Mouse (Mus musculus): Measurements from ENCODE around the gene Plcl2. TPM values are rescaled to one million over a fixed set of nuclear protein-coding genes. Genes with fewer than 3 reads are reported as not detected.

Plcl2 gene
- polyA plus RNA-seq, 1 experiment from 2014 or later: 5.6 TPM

DNA sequence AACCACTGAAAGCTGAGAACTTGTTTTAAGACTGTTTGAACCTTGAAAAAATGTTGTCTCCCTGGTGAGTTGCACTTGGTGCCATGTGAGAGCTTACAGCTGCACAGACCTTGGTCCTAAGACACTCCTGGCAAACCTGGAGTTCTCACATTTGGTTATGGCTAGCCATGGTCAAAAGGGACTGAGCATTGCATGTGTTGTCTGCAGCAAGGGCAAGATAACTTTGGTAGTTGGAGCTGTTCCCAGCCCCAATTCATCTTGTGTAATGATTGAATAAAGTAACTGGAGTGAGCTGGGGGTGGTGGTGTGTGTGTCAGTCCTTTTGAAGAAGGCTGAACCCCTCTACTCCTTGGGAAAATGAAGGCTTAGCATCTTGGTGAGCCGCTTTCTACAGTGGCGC lies 215.2 kb downstream of the Plcl2 start:
- 83% methylated on average over 2 of the region's 2 CpGs for WGBS
- Histone ChIP-seq H3K36me3 (ENCODE audit: control insufficient read depth, insufficient read depth, low read length) (no peaks in the 10 kb centered on the region), H3K9me3 (ENCODE audit: control insufficient read depth, low read length) (no peaks in the 10 kb centered on the region), H3K9ac (ENCODE audit: low read depth, low read length) (no peak overlapping the region), H3K4me3 (ENCODE audit: low read length) (no peak overlapping the region), H3K4me1 (ENCODE audit: control insufficient read depth, insufficient read depth, low read length) (no peaks in the 10 kb centered on the region), H3K4me2 (replicated peaks; ENCODE audit: low read depth, low read length) (no peak overlapping the region), H3K27me3 (ENCODE audit: control insufficient read depth, insufficient read depth, low read length) (no peaks in the 10 kb centered on the region), H3K27ac (ENCODE audit: low read depth, low read length) (no peak overlapping the region)
- ATAC-seq (ENCODE audit: low FRiP score, low TSS enrichment): no peak

DNA sequence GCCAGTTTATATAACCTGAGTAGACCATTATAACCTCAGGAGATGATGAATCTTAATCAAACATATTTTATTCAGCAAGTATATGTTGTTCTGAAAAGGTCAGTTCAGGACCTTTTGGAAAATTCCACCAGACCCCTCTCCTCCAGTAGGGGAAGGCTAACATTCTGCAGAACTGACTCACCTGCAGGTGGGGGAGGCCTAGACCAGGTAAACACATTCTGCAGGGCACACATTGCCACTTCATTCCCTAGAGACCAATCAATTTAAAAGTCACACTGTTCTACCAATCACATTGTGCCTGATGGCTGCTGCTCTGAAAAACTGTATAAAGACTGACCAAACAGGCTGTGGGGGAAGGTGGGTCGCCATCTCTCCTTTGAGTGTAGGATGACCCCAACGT lies 217.1 kb downstream of the Plcl2 start:
- H3K27me3 ChIP-seq (ENCODE audit: control insufficient read depth, insufficient read depth, low read length): no peaks in the 10 kb centered on the region
- H3K4me2 ChIP-seq (replicated peaks; ENCODE audit: low read depth, low read length): no peak overlapping the region
- H3K27ac ChIP-seq (ENCODE audit: low read depth, low read length): no peak overlapping the region
- H3K9ac ChIP-seq (ENCODE audit: low read depth, low read length): no peak overlapping the region
- no peak overlapping the region for H3K4me3 ChIP-seq (ENCODE audit: low read length)
- H3K9me3 ChIP-seq (ENCODE audit: control insufficient read depth, low read length): no peaks in the 10 kb centered on the region
- WGBS: 81% methylated on average over 2 of the region's 2 CpGs
- no peak for ATAC-seq (ENCODE audit: low FRiP score, low TSS enrichment)
- H3K36me3 ChIP-seq (ENCODE audit: control insufficient read depth, insufficient read depth, low read length): no peaks in the 10 kb centered on the region
- no peaks in the 10 kb centered on the region for H3K4me1 ChIP-seq (ENCODE audit: control insufficient read depth, insufficient read depth, low read length)

DNA sequence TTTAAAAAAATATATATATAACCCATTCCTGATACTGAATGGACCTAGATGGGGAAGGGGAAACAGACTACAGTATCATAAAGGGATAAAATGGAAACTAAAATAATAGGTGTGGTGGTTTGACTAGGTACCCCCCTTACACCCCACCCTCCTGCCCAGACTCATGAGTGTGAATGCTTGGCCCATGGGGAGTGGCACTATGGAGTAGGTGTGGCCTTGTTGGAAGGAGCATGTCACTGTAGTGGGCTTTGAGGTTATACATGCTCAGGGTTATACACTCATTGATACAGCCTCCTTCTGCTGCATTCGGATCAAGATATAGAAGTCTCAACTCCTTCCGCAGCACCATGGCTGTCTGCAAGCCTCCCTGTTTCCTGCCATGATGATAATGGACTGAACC lies 219.8 kb downstream of the Plcl2 start:
- 98% methylated on average over 2 of the region's 2 CpGs for WGBS
- Histone ChIP-seq H3K4me1 (ENCODE audit: control insufficient read depth, insufficient read depth, low read length) (no peaks in the 10 kb centered on the region), H3K9ac (ENCODE audit: low read depth, low read length) (no peak overlapping the region), H3K27me3 (ENCODE audit: control insufficient read depth, insufficient read depth, low read length) (no peaks in the 10 kb centered on the region), H3K4me3 (ENCODE audit: low read length) (no peak overlapping the region), H3K36me3 (ENCODE audit: control insufficient read depth, insufficient read depth, low read length) (no peaks in the 10 kb centered on the region), H3K4me2 (replicated peaks; ENCODE audit: low read depth, low read length) (no peak overlapping the region), H3K9me3 (ENCODE audit: control insufficient read depth, low read length) (no peaks in the 10 kb centered on the region), H3K27ac (ENCODE audit: low read depth, low read length) (no peak overlapping the region)
- no peak for ATAC-seq (ENCODE audit: low FRiP score, low TSS enrichment)

DNA sequence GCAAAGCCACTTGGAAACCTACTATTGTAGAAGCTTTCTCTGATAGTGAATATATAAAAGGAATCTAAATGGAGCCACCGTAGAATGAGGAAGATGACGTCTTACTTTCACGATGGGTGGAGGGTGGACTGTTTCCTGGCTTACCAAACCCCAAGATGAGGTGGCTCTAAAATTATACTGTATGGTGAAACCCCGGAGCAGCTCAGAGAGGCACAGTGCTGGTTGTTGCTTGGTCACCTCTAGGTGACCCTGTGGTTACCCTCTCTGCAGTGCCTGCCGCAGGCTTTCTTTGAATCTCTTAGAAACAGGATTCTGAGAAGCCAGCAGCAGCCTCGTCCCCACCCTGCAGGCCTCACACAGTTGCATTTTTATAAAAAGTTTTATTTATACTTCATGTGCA lies 220.4 kb downstream of the Plcl2 start:
- Histone ChIP-seq H3K27me3 (ENCODE audit: control insufficient read depth, insufficient read depth, low read length) (no peaks in the 10 kb centered on the region), H3K9ac (ENCODE audit: low read depth, low read length) (no peak overlapping the region), H3K4me2 (replicated peaks; ENCODE audit: low read depth, low read length) (no peak overlapping the region), H3K36me3 (ENCODE audit: control insufficient read depth, insufficient read depth, low read length) (no peaks in the 10 kb centered on the region), H3K27ac (ENCODE audit: low read depth, low read length) (no peak overlapping the region), H3K4me3 (ENCODE audit: low read length) (no peak overlapping the region), H3K9me3 (ENCODE audit: control insufficient read depth, low read length) (no peaks in the 10 kb centered on the region), H3K4me1 (ENCODE audit: control insufficient read depth, insufficient read depth, low read length) (no peaks in the 10 kb centered on the region)
- 89% methylated on average over 6 of the region's 6 CpGs for WGBS
- no peak for ATAC-seq (ENCODE audit: low FRiP score, low TSS enrichment)

DNA sequence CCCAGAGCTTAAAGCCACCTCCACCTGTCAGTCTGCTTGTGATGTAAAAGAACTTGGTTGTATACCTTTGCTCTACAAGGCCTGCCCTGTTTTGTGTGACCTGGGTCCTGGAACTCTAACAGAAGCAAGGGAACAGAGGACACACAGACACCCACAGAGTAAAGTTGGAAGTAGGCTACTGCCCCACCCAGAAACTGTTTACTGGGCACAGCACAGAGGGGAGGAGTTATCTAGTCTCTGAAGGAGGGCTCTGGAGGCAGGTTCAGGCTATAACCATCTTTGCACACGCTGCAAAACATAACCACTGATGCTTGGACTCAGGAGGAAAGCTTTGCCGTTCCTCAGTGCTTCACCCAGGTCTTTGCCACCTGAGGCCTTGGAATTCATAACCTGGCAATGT lies 221.7 kb downstream of the Plcl2 start:
- Histone ChIP-seq H3K4me1 (ENCODE audit: control insufficient read depth, insufficient read depth, low read length) (no peaks in the 10 kb centered on the region), H3K4me3 (ENCODE audit: low read length) (no peak overlapping the region), H3K36me3 (ENCODE audit: control insufficient read depth, insufficient read depth, low read length) (no peaks in the 10 kb centered on the region), H3K9ac (ENCODE audit: low read depth, low read length) (no peak overlapping the region), H3K27me3 (ENCODE audit: control insufficient read depth, insufficient read depth, low read length) (no peaks in the 10 kb centered on the region), H3K4me2 (replicated peaks; ENCODE audit: low read depth, low read length) (no peak overlapping the region), H3K27ac (ENCODE audit: low read depth, low read length) (no peak overlapping the region), H3K9me3 (ENCODE audit: control insufficient read depth, low read length) (no peaks in the 10 kb centered on the region)
- WGBS: 86% methylated on average over 2 of the region's 2 CpGs
- no peak for ATAC-seq (ENCODE audit: low FRiP score, low TSS enrichment)

DNA sequence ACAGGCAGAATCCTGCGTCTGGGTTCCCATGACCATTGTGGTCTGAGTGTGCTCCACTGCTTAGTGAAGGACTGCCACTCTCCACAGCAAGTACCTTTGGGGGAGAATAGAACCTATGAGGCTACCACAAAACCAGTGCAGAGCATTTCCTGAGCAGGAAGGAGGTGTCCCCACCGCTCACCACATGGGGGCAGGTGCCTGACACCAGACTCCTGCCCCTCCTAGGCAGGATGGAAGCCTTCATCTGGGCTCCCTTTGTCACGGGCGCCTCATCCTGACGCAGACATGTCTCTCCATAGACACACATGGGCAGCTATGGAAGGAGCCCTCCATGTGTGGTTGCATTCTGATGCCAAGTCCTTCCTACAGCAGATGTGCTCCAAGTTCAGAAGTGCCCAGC lies 222.7 kb downstream of the Plcl2 start:
- Histone ChIP-seq H3K36me3 (ENCODE audit: control insufficient read depth, insufficient read depth, low read length) (no peaks in the 10 kb centered on the region), H3K9me3 (ENCODE audit: control insufficient read depth, low read length) (no peaks in the 10 kb centered on the region), H3K9ac (ENCODE audit: low read depth, low read length) (no peak overlapping the region), H3K4me2 (replicated peaks; ENCODE audit: low read depth, low read length) (no peak overlapping the region), H3K4me1 (ENCODE audit: control insufficient read depth, insufficient read depth, low read length) (no peaks in the 10 kb centered on the region), H3K27me3 (ENCODE audit: control insufficient read depth, insufficient read depth, low read length) (no peaks in the 10 kb centered on the region), H3K4me3 (ENCODE audit: low read length) (no peak overlapping the region), H3K27ac (ENCODE audit: low read depth, low read length) (no peak overlapping the region)
- 92% methylated on average over 5 of the region's 5 CpGs for WGBS
- ATAC-seq (ENCODE audit: low FRiP score, low TSS enrichment): no peak

DNA sequence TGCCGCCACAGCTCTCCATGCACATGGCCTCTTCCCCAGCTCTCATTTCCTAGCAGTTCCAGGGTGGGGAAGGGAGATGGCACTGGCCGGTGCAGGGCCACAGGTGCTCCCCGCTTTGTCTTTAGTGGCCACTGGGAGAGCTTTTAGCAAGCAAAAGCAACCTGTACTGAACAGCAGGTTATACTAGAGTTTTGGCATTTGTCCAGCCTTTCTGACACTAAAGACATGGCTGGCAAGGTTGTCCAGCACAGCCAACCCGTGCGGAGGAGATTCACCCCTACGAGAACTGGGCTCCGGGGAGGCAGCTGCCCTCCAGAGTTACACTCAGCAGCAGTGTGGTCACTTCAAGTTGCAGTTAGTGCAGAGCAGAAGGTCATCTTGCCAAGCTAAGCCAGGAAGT lies 224.2 kb downstream of the Plcl2 start:
- 91% methylated on average over 7 of the region's 7 CpGs for WGBS

DNA sequence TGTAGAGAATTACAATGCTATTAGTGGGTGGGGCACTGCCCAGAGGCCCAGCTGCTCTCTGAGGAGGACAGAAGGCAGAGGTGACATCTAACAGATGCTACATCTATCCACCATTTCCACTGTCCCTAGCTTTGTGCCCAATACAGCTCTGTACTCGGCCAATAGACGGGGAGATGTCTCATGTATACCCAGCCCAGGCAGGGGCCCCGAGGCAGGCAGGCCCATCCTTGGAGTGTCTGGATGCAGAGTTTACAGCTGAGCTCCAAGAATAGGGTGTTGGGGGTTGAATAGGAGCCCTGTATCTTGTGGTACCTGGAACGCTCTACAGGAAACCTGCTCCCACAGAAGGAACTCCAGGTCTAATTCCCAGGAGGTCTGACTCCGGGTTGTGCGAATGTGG lies 225.6 kb downstream of the Plcl2 start:
- Histone ChIP-seq H3K9me3 (ENCODE audit: control insufficient read depth, low read length) (no peaks in the 10 kb centered on the region), H3K4me3 (ENCODE audit: low read length) (no peak overlapping the region), H3K4me2 (replicated peaks; ENCODE audit: low read depth, low read length) (no peak overlapping the region), H3K27ac (ENCODE audit: low read depth, low read length) (no peak overlapping the region), H3K36me3 (ENCODE audit: control insufficient read depth, insufficient read depth, low read length) (no peaks in the 10 kb centered on the region), H3K4me1 (ENCODE audit: control insufficient read depth, insufficient read depth, low read length) (no peaks in the 10 kb centered on the region), H3K27me3 (ENCODE audit: control insufficient read depth, insufficient read depth, low read length) (no peaks in the 10 kb centered on the region), H3K9ac (ENCODE audit: low read depth, low read length) (no peak overlapping the region)
- WGBS: 84% methylated on average over 6 of the region's 6 CpGs
- ATAC-seq (ENCODE audit: low FRiP score, low TSS enrichment): no peak

More for the DNA sequence above, 224.2 kb downstream of the Plcl2 start:
- no peak overlapping the region for H3K9ac ChIP-seq (ENCODE audit: low read depth, low read length)
- no peaks in the 10 kb centered on the region for H3K27me3 ChIP-seq (ENCODE audit: control insufficient read depth, insufficient read depth, low read length)
- no peaks in the 10 kb centered on the region for H3K36me3 ChIP-seq (ENCODE audit: control insufficient read depth, insufficient read depth, low read length)
- no peak overlapping the region for H3K27ac ChIP-seq (ENCODE audit: low read depth, low read length)
- no peak for ATAC-seq (ENCODE audit: low FRiP score, low TSS enrichment)
- H3K4me2 ChIP-seq (replicated peaks; ENCODE audit: low read depth, low read length): no peak overlapping the region
- H3K4me1 ChIP-seq (ENCODE audit: control insufficient read depth, insufficient read depth, low read length): no peaks in the 10 kb centered on the region
- no peaks in the 10 kb centered on the region for H3K9me3 ChIP-seq (ENCODE audit: control insufficient read depth, low read length)
- no peak overlapping the region for H3K4me3 ChIP-seq (ENCODE audit: low read length)

DNA sequence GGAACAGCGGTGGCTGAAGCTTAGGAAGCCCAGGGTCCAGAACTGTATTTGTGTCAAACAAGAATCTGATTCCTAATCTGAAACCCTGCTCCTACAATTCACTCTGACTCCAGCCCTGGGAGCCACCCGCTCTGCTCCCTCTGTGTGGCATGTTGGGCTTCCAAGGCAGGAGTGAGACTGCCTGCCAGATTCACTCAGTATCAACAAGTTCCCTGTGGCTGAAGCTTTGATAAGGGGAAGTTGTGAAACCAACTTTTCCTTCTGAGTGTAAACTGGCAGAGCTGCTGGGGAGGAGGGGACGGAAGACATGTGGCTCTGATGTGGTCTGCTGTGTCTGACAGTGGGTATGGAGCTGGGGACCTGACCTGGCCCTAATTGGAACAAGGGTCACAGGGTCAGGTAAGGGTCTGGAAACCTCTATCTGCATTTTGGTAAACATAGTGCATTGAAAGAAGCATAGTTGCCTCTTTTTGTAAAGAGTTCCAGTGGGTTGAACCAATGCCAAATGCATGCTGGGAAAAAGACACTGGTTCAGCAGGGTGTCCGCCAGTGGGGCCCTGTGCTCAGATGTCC lies 226.3 kb downstream of the Plcl2 start:
- no peaks in the 10 kb centered on the region for H3K27me3 ChIP-seq (ENCODE audit: control insufficient read depth, insufficient read depth, low read length)
- H3K9me3 ChIP-seq (ENCODE audit: control insufficient read depth, low read length): no peaks in the 10 kb centered on the region
- ATAC-seq (ENCODE audit: low FRiP score, low TSS enrichment): no peak
- no peak overlapping the region for H3K4me2 ChIP-seq (replicated peaks; ENCODE audit: low read depth, low read length)
- 90% methylated on average over 4 of the region's 4 CpGs for WGBS
- no peaks in the 10 kb centered on the region for H3K4me1 ChIP-seq (ENCODE audit: control insufficient read depth, insufficient read depth, low read length)
- H3K9ac ChIP-seq (ENCODE audit: low read depth, low read length): no peak overlapping the region
- H3K36me3 ChIP-seq (ENCODE audit: control insufficient read depth, insufficient read depth, low read length): no peaks in the 10 kb centered on the region
- H3K4me3 ChIP-seq (ENCODE audit: low read length): no peak overlapping the region
- H3K27ac ChIP-seq (ENCODE audit: low read depth, low read length): no peak overlapping the region

Data from kidney, embryonic 14.5 days (tissue).